ENCODE assay signal across 14 mouse cellular contexts in the genomic region with DNA sequence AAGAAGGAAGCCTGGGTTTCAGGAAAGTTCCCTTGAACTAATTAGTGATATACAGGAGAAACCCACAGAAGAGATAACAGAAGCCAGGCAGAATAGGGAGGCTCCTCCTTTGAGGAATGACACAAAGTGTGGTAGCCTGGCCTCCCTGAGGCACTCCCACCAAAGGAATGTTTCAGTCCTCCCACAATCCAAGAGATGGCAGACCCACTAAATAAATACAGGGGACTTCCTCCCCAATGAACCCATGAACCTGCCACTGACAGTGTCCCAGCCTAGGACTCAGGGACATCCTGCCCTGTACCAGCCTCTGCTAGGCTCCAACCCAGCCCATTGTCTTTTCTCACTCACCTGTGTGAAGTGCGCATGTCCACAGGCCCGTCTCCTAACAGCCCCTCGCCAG. TPM values are rescaled to one million over a fixed set of nuclear protein-coding genes. Genes with fewer than 3 reads are reported as not detected.
DNase-seq lines count a peak whose midpoint lies in the region; ATAC-seq and TF ChIP-seq lines count a peak whose summit lies in the region.
"Had no signal": no experiment of that assay in that cellular context is flagged by ENCODE, and none has a peak within 500 bp of the region (broad histone marks: within the 10 kb centered on the region; RNA-seq: fewer than 3 reads in every experiment).

No protein-coding gene starts in this region.

- H3K4me1 ChIP-seq in heart, embryonic 16.5 days (ENCODE audit: control insufficient read depth, insufficient read depth, low read length): peaks cover 51% of the 10 kb centered on the region
- H3K4me1 ChIP-seq in lung, postnatal 0 days (ENCODE audit: insufficient read depth, low read depth, low read length): peaks cover 18% of the 10 kb centered on the region
- peaks cover 41% of the 10 kb centered on the region for H3K4me1 ChIP-seq in lung, adult 2 months (ENCODE audit: control insufficient read depth, insufficient read depth, low read length)
- peaks cover 45% of the 10 kb centered on the region for H3K4me1 ChIP-seq in embryonic facial prominence, embryonic 10.5 days
- peaks cover 33% of the 10 kb centered on the region for H3K4me1 ChIP-seq in stomach, embryonic 16.5 days (ENCODE audit: control insufficient read depth, insufficient read depth, low read length)

- H3K4me2 ChIP-seq in heart, embryonic 16.5 days (ENCODE audit: low read depth, low read length): no peak overlapping the region
- no peak overlapping the region for H3K4me2 ChIP-seq in lung, postnatal 0 days (replicated peaks; ENCODE audit: low read depth, low read length)
- no peak overlapping the region for H3K4me2 ChIP-seq in stomach, embryonic 16.5 days (ENCODE audit: low read depth, low read length)
- H3K4me2 ChIP-seq: forebrain, embryonic 12.5 days; hindbrain, embryonic 15.5 days; liver, embryonic 15.5 days had no signal

- intact Hi-C loops in heart, postnatal 14 days (cut with DNase I): loop anchor here (5.0 kb wide), 1 partner anchor 37 kb away; no protein-coding TSS in a partner anchor

- no peak for TF ChIP-seq CTCF in lung, postnatal 0 days (IDR thresholded peaks at IDR 0.05)
- no peak for TF ChIP-seq CTCF in lung, adult 2 months (IDR thresholded peaks at IDR 0.05; ENCODE audit: insufficient read depth, low read length)

- no peak for TF ChIP-seq POLR2A in lung, adult 2 months (IDR thresholded peaks at IDR 0.05; ENCODE audit: borderline replicate concordance, extremely low read depth, low read depth, low read length)

- H3K36me3 ChIP-seq in heart, embryonic 16.5 days (ENCODE audit: control insufficient read depth, insufficient read depth): 0 out of 2 replicates have a peak, but pooled peaks cover 3% of the 10 kb centered on the region
- H3K36me3 ChIP-seq in lung, postnatal 0 days (ENCODE audit: insufficient read depth, low read length): peaks cover 4% of the 10 kb centered on the region; the same call in 1 of the 2 replicates
- H3K36me3 ChIP-seq in embryonic facial prominence, embryonic 10.5 days (replicated peaks): peaks cover 80% of the 10 kb centered on the region
- no peaks in the 10 kb centered on the region for H3K36me3 ChIP-seq in stomach, embryonic 16.5 days (ENCODE audit: control insufficient read depth, insufficient read depth, low read length)

- H3K4me3 ChIP-seq in heart, embryonic 16.5 days (ENCODE audit: low read length): no peak overlapping the region
- H3K4me3 ChIP-seq in lung, postnatal 0 days (ENCODE audit: low read depth, low read length): no peak overlapping the region
- no peak overlapping the region for H3K4me3 ChIP-seq in lung, adult 2 months (replicated peaks; ENCODE audit: extremely low read depth, low read depth, low read length)
- no peak overlapping the region for H3K4me3 ChIP-seq in embryonic facial prominence, embryonic 10.5 days
- no peak overlapping the region for H3K4me3 ChIP-seq in stomach, embryonic 16.5 days (replicated peaks; ENCODE audit: low read length)
- H3K4me3 ChIP-seq: forebrain, embryonic 12.5 days; hindbrain, embryonic 15.5 days; liver, embryonic 15.5 days had no signal

- H3K9ac ChIP-seq in heart, embryonic 16.5 days (ENCODE audit: low read length): no peak overlapping the region
- no peak overlapping the region for H3K9ac ChIP-seq in lung, postnatal 0 days (replicated peaks; ENCODE audit: low read depth)
- H3K9ac ChIP-seq in stomach, embryonic 16.5 days (ENCODE audit: low read length): no peak overlapping the region
- H3K9ac ChIP-seq: forebrain, embryonic 12.5 days; hindbrain, embryonic 15.5 days; liver, embryonic 15.5 days had no signal

- ATAC-seq in heart, embryonic 16.5 days (replicated peaks; ENCODE audit: extremely low read depth, insufficient read depth, low FRiP score): no peak
- no peak for ATAC-seq in lung, postnatal 0 days
- 0 out of 2 replicates have a peak, but pooled peaks have one; percentile 34 for ATAC-seq in stomach, embryonic 16.5 days (ENCODE audit: insufficient read depth, low FRiP score)

- no peak for TF ChIP-seq EP300 in lung, postnatal 0 days (IDR thresholded peaks at IDR 0.05)

- no peak for DNase-seq in heart, postnatal 14 days
- DNase-seq in lung, postnatal 0 days (ENCODE audit: low spot score): no peak
- no peak for DNase-seq in lung, adult 2 months
- no peak for DNase-seq in embryonic facial prominence, embryonic 10.5 days (ENCODE audit: low spot score)
- DNase-seq in left cerebral cortex, adult 9 months (ENCODE audit: low spot score in 2 of 2): no peak
- DNase-seq: cerebellum, adult 8-10 months; embryo, embryonic 11 days; gastrocnemius, postnatal 10 days had no signal

- H3K9me3 ChIP-seq in heart, embryonic 16.5 days (replicated peaks; ENCODE audit: control insufficient read depth, low read length): no peaks in the 10 kb centered on the region
- H3K9me3 ChIP-seq in lung, postnatal 0 days (ENCODE audit: low read length): no peaks in the 10 kb centered on the region
- H3K9me3 ChIP-seq in embryonic facial prominence, embryonic 10.5 days: no peaks in the 10 kb centered on the region
- H3K9me3 ChIP-seq in stomach, embryonic 16.5 days (replicated peaks; ENCODE audit: control insufficient read depth, low read length): no peaks in the 10 kb centered on the region
- H3K9me3 ChIP-seq: forebrain, embryonic 12.5 days; hindbrain, embryonic 15.5 days; liver, embryonic 15.5 days had no signal

- H3K27ac ChIP-seq in heart, embryonic 16.5 days (ENCODE audit: low read length): peak overlapping the region; percentile 94
- peak overlapping the region; percentile 84 for H3K27ac ChIP-seq in lung, postnatal 0 days (ENCODE audit: low read length)
- 0 out of 2 replicates have a peak overlapping the region, but pooled peaks have one; percentile 14 for H3K27ac ChIP-seq in embryonic facial prominence, embryonic 10.5 days (replicated peaks)
- peak overlapping the region; percentile 84 for H3K27ac ChIP-seq in stomach, embryonic 16.5 days (ENCODE audit: low read length)

- no peaks in the 10 kb centered on the region for H3K27me3 ChIP-seq in heart, embryonic 16.5 days (ENCODE audit: control insufficient read depth, insufficient read depth, low read length)
- H3K27me3 ChIP-seq in lung, postnatal 0 days (replicated peaks; ENCODE audit: insufficient read depth, low read length): no peaks in the 10 kb centered on the region
- H3K27me3 ChIP-seq in embryonic facial prominence, embryonic 10.5 days (replicated peaks; ENCODE audit: low read depth, poor library complexity, severe bottlenecking): no peaks in the 10 kb centered on the region
- no peaks in the 10 kb centered on the region for H3K27me3 ChIP-seq in stomach, embryonic 16.5 days (ENCODE audit: control insufficient read depth, insufficient read depth, low read length)
- H3K27me3 ChIP-seq: forebrain, embryonic 12.5 days; hindbrain, embryonic 15.5 days; liver, embryonic 15.5 days had no signal

- WGBS in heart, embryonic 16.5 days: 86% methylated on average over 3 of the region's 3 CpGs
- 74% methylated on average over 3 of the region's 3 CpGs for WGBS in lung, postnatal 0 days
- 80% methylated on average over 3 of the region's 3 CpGs for WGBS in lung, adult 2 months
- 95% methylated on average over 3 of the region's 3 CpGs for WGBS in embryonic facial prominence, embryonic 10.5 days
- WGBS in stomach, embryonic 16.5 days: 83% methylated on average over 3 of the region's 3 CpGs

RNA-seq across cellular contexts. Expression of gene Yjefn3, which starts 32.9 kb away (rescaled TPM):
- polyA plus RNA-seq in heart, embryonic 16.5 days (2015; fragmentation: Nextera tagmentation; extraction: Ambion mirVana): 8.2 and 8.7 TPM in 2 replicates
- total RNA-seq in heart, postnatal 14 days (2021): 10 to 100 TPM; 10.4 to 10.7 TPM
- 2.1 and 3.4 TPM in 2 replicates for polyA plus RNA-seq in lung, postnatal 0 days (2015; fragmentation: Nextera tagmentation; extraction: Ambion mirVana)
- polyA plus RNA-seq in lung, adult 2 months (2012; rRNA removed): 3.5 and 5.3 TPM in 2 replicates
- 4.2 and 4.3 TPM in 2 replicates for polyA plus RNA-seq in embryonic facial prominence, embryonic 10.5 days (2016; fragmentation: Nextera tagmentation; extraction: Ambion mirVana)
- 3.0 and 3.2 TPM in 2 replicates for polyA plus RNA-seq in stomach, embryonic 16.5 days (2015; fragmentation: Nextera tagmentation; extraction: Ambion mirVana)
- total RNA-seq: neutrophil, adult 5-6 weeks had no signal

RNA-seq across cellular contexts. Expression of gene Ndufa13, which starts 33.1 kb away (rescaled TPM):
- polyA plus RNA-seq in heart, embryonic 16.5 days (2015; fragmentation: Nextera tagmentation; extraction: Ambion mirVana): 372 and 379 TPM in 2 replicates
- total RNA-seq in heart, postnatal 14 days (2021): 100 to 1,000 TPM; 404 to 405 TPM
- 165 and 177 TPM in 2 replicates for polyA plus RNA-seq in lung, postnatal 0 days (2015; fragmentation: Nextera tagmentation; extraction: Ambion mirVana)
- polyA plus RNA-seq in lung, adult 2 months (2012; rRNA removed): 96.8 and 103 TPM in 2 replicates
- polyA plus RNA-seq in embryonic facial prominence, embryonic 10.5 days (2016; fragmentation: Nextera tagmentation; extraction: Ambion mirVana): 159 and 164 TPM in 2 replicates
- polyA plus RNA-seq in stomach, embryonic 16.5 days (2015; fragmentation: Nextera tagmentation; extraction: Ambion mirVana): 170 and 193 TPM in 2 replicates

RNA-seq across cellular contexts. Expression of gene Tssk6, which starts 33.4 kb away (rescaled TPM):
- 1.1 and 2.0 TPM in 2 replicates for polyA plus RNA-seq in heart, embryonic 16.5 days (2015; fragmentation: Nextera tagmentation; extraction: Ambion mirVana)
- not detected for total RNA-seq in heart, postnatal 14 days (2021)
- 1.9 and 2.3 TPM in 2 replicates for polyA plus RNA-seq in lung, postnatal 0 days (2015; fragmentation: Nextera tagmentation; extraction: Ambion mirVana)
- polyA plus RNA-seq in lung, adult 2 months (2012; rRNA removed): 0.70 and 1.0 TPM in 2 replicates
- polyA plus RNA-seq in embryonic facial prominence, embryonic 10.5 days (2016; fragmentation: Nextera tagmentation; extraction: Ambion mirVana): 4.4 and 4.8 TPM in 2 replicates
- 2.1 and 2.3 TPM in 2 replicates for polyA plus RNA-seq in stomach, embryonic 16.5 days (2015; fragmentation: Nextera tagmentation; extraction: Ambion mirVana)

RNA-seq across cellular contexts. Expression of gene Cilp2, which starts 47.9 kb away (rescaled TPM):
- 0.29 and 0.47 TPM in 2 replicates for polyA plus RNA-seq in heart, embryonic 16.5 days (2015; fragmentation: Nextera tagmentation; extraction: Ambion mirVana)
- 1 to 10 TPM; 1.7 TPM for total RNA-seq in heart, postnatal 14 days (2021)
- polyA plus RNA-seq in lung, postnatal 0 days (2015; fragmentation: Nextera tagmentation; extraction: Ambion mirVana): 0.17 and 0.36 TPM in 2 replicates
- 3.1 TPM in 2 replicates for polyA plus RNA-seq in lung, adult 2 months (2012; rRNA removed)
- 0.39 and 0.54 TPM in 2 replicates for polyA plus RNA-seq in embryonic facial prominence, embryonic 10.5 days (2016; fragmentation: Nextera tagmentation; extraction: Ambion mirVana)
- 0.37 and 0.59 TPM in 2 replicates for polyA plus RNA-seq in stomach, embryonic 16.5 days (2015; fragmentation: Nextera tagmentation; extraction: Ambion mirVana)
- total RNA-seq: neutrophil, adult 5-6 weeks had no signal

Comparison
In these comparisons a context has a peak if more than half of its experiments do, and no peak if none do; other contexts are left out.
1. H3K27ac ChIP-seq: peak in every context shown above with its lines; median percentile 94 in heart, embryonic 16.5 days; 84 in lung, postnatal 0 days; 84 in stomach, embryonic 16.5 days; 14 in embryonic facial prominence, embryonic 10.5 days.